In the genomic region with DNA sequence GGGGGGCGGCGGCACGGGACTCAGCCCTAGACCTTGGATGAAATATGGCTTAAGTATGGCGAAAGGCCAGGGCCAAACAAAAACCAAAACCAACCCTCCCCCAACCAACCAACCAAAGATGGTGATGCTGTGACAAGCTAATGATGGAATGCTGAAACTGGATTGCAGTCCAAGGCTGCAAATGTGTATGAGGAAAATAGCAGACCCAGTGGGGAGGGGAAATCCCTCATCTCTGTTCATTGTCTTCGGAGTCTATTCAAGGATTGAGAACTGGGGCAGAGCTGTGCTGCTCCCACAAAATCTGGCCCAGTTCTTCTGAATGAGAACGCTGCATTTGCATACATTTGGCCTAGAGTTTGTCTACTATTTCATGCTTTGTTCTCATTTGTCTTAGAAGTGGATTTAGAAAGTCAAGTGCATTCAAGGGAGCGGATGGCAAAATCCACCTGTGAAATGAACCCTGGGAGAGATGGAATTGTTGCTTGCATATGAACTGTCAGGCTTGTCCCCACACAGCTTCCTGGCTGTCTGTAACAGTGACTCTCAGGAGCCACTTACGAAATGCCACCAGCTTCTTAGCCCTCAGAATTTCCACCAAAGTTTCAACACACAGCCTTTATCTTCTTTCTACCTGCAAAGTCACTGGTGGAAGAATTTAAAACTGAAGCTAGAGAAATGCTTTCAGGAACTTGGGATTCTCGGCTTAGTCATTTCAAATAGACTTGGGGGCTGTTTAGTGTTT, we compare ENCODE assay signal across 10 mouse cellular contexts. TPM values are rescaled to one million over a fixed set of nuclear protein-coding genes. Genes with fewer than 3 reads are reported as not detected.
DNase-seq lines count a peak whose midpoint lies in the region; ATAC-seq lines count a peak whose summit lies in the region.
"Had no signal": no experiment of that assay in that cellular context is flagged by ENCODE, and none has a peak within 500 bp of the region (broad histone marks: within the 10 kb centered on the region; RNA-seq: fewer than 3 reads in every experiment).

No protein-coding gene starts in this region.

- WGBS in intestine, embryonic 14.5 days = 51% methylated on average over 9 of the region's 9 CpGs
- 68% methylated on average over 8 of the region's 9 CpGs for WGBS in intestine, embryonic 16.5 days
- WGBS in neural tube, embryonic 11.5 days = 57% methylated on average over 9 of the region's 9 CpGs
- 51% methylated on average over 9 of the region's 9 CpGs for WGBS in neural tube, embryonic 15.5 days
- 70% methylated on average over 9 of the region's 9 CpGs for WGBS in embryonic facial prominence, embryonic 15.5 days

- no peak overlapping the region for H3K9ac ChIP-seq in intestine, embryonic 14.5 days (ENCODE audit: low read length)
- H3K9ac ChIP-seq in intestine, embryonic 16.5 days (ENCODE audit: low read depth, low read length) = no peak overlapping the region
- no peak overlapping the region for H3K9ac ChIP-seq in neural tube, embryonic 11.5 days (ENCODE audit: low read length)
- H3K9ac ChIP-seq in neural tube, embryonic 15.5 days (replicated peaks) = no peak overlapping the region
- no peak overlapping the region for H3K9ac ChIP-seq in embryonic facial prominence, embryonic 15.5 days

- H3K27me3 ChIP-seq in intestine, embryonic 14.5 days (replicated peaks; ENCODE audit: control insufficient read depth, insufficient read depth, low read length) = 0 out of 2 replicates have a peak, but pooled peaks cover 8% of the 10 kb centered on the region
- peaks cover 6% of the 10 kb centered on the region; the same call in 1 of the 2 replicates for H3K27me3 ChIP-seq in intestine, embryonic 16.5 days (replicated peaks; ENCODE audit: control insufficient read depth, insufficient read depth, low read length)
- H3K27me3 ChIP-seq in neural tube, embryonic 11.5 days (ENCODE audit: control insufficient read depth, insufficient read depth, low read length) = peaks cover 5% of the 10 kb centered on the region; the same call in 1 of the 2 replicates
- peaks cover 16% of the 10 kb centered on the region for H3K27me3 ChIP-seq in neural tube, embryonic 15.5 days (replicated peaks)
- peaks cover 10% of the 10 kb centered on the region; the same call in 1 of the 2 replicates for H3K27me3 ChIP-seq in embryonic facial prominence, embryonic 15.5 days

- no peak overlapping the region for H3K27ac ChIP-seq in intestine, embryonic 14.5 days (ENCODE audit: low read depth)
- no peak overlapping the region for H3K27ac ChIP-seq in intestine, embryonic 16.5 days (ENCODE audit: low read length)
- 0 out of 2 replicates have a peak overlapping the region, but pooled peaks have one; percentile 39 for H3K27ac ChIP-seq in neural tube, embryonic 11.5 days (ENCODE audit: low read depth, low read length)
- no peak overlapping the region for H3K27ac ChIP-seq in neural tube, embryonic 15.5 days (replicated peaks)
- 0 out of 2 replicates have a peak overlapping the region, but pooled peaks have one; percentile 11 for H3K27ac ChIP-seq in embryonic facial prominence, embryonic 15.5 days (replicated peaks)
- H3K27ac ChIP-seq: macrophage; stomach, postnatal 0 days had no signal

- DNase-seq in intestine, embryonic 14.5 days (ENCODE audit: low spot score) = no peak
- no peak for DNase-seq in neural tube, embryonic 11.5 days (ENCODE audit: low spot score)
- DNase-seq in retina, postnatal 7 days (ENCODE audit: low read depth, low spot score) = peak; percentile 0
- DNase-seq in cerebellum, postnatal 14 days = no peak
- no peak for DNase-seq in testis, postnatal 10 days (ENCODE audit: low spot score)

- H3K4me2 ChIP-seq in intestine, embryonic 14.5 days (ENCODE audit: low read length) = peak overlapping the region; percentile 6; the same call in 1 of the 2 replicates
- H3K4me2 ChIP-seq in intestine, embryonic 16.5 days (ENCODE audit: low read depth, low read length) = no peak overlapping the region
- no peak overlapping the region for H3K4me2 ChIP-seq in neural tube, embryonic 11.5 days (ENCODE audit: low read depth)
- no peak overlapping the region; the same call in 1 of the 2 replicates for H3K4me2 ChIP-seq in neural tube, embryonic 15.5 days
- no peak overlapping the region for H3K4me2 ChIP-seq in embryonic facial prominence, embryonic 15.5 days (replicated peaks)

- no peaks in the 10 kb centered on the region for H3K36me3 ChIP-seq in intestine, embryonic 14.5 days (ENCODE audit: control insufficient read depth, insufficient read depth, low read length)
- H3K36me3 ChIP-seq in intestine, embryonic 16.5 days (ENCODE audit: control insufficient read depth, insufficient read depth, low read length) = no peaks in the 10 kb centered on the region
- no peaks in the 10 kb centered on the region for H3K36me3 ChIP-seq in neural tube, embryonic 11.5 days (ENCODE audit: control insufficient read depth, insufficient read depth, low read length)
- H3K36me3 ChIP-seq in neural tube, embryonic 15.5 days = no peaks in the 10 kb centered on the region
- H3K36me3 ChIP-seq in embryonic facial prominence, embryonic 15.5 days = no peaks in the 10 kb centered on the region

- H3K9me3 ChIP-seq in intestine, embryonic 14.5 days (ENCODE audit: control insufficient read depth, low read length) = no peaks in the 10 kb centered on the region
- no peaks in the 10 kb centered on the region for H3K9me3 ChIP-seq in intestine, embryonic 16.5 days (ENCODE audit: control insufficient read depth, low read length)
- no peaks in the 10 kb centered on the region for H3K9me3 ChIP-seq in neural tube, embryonic 11.5 days (ENCODE audit: control insufficient read depth, low read length)
- H3K9me3 ChIP-seq in neural tube, embryonic 15.5 days (replicated peaks) = no peaks in the 10 kb centered on the region; the same call in 1 of the 2 replicates
- no peaks in the 10 kb centered on the region for H3K9me3 ChIP-seq in embryonic facial prominence, embryonic 15.5 days (replicated peaks)

- no peak for ATAC-seq in intestine, embryonic 14.5 days (replicated peaks; ENCODE audit: low FRiP score, low TSS enrichment, low read depth)
- ATAC-seq in intestine, embryonic 16.5 days = no peak
- ATAC-seq in neural tube, embryonic 11.5 days (ENCODE audit: insufficient read depth, low FRiP score, low TSS enrichment) = peak; percentile 71
- ATAC-seq in neural tube, embryonic 15.5 days (ENCODE audit: low FRiP score) = no peak; the same call in 1 of the 2 replicates
- no peak for ATAC-seq in embryonic facial prominence, embryonic 15.5 days (ENCODE audit: insufficient number of reproducible peaks, low FRiP score, low TSS enrichment, low read depth)

- H3K4me3 ChIP-seq in intestine, embryonic 14.5 days (ENCODE audit: low read depth, low read length) = no peak overlapping the region
- H3K4me3 ChIP-seq in intestine, embryonic 16.5 days (ENCODE audit: low read length) = no peak overlapping the region
- no peak overlapping the region for H3K4me3 ChIP-seq in neural tube, embryonic 11.5 days (ENCODE audit: low read depth, low read length)
- no peak overlapping the region for H3K4me3 ChIP-seq in neural tube, embryonic 15.5 days (replicated peaks)
- no peak overlapping the region for H3K4me3 ChIP-seq in embryonic facial prominence, embryonic 15.5 days (replicated peaks)

- 0 out of 2 replicates have a peak, but pooled peaks cover 5% of the 10 kb centered on the region for H3K4me1 ChIP-seq in intestine, embryonic 14.5 days (replicated peaks; ENCODE audit: control insufficient read depth, insufficient read depth, low read length)
- H3K4me1 ChIP-seq in intestine, embryonic 16.5 days (ENCODE audit: control insufficient read depth, insufficient read depth, low read length) = no peaks in the 10 kb centered on the region
- H3K4me1 ChIP-seq in neural tube, embryonic 11.5 days (ENCODE audit: control insufficient read depth, insufficient read depth, low read length) = no peaks in the 10 kb centered on the region
- no peaks in the 10 kb centered on the region; the same call in 1 of the 2 replicates for H3K4me1 ChIP-seq in neural tube, embryonic 15.5 days
- peaks cover 4% of the 10 kb centered on the region; the same call in 1 of the 2 replicates for H3K4me1 ChIP-seq in embryonic facial prominence, embryonic 15.5 days

RNA-seq across cellular contexts. Expression of gene Egfl6, which starts 36.2 kb away (rescaled TPM):
- polyA plus RNA-seq in intestine, embryonic 14.5 days (2014; fragmentation: Nextera tagmentation; extraction: Ambion mirVana) = 4.7 and 5.2 TPM in 2 replicates
- polyA plus RNA-seq in intestine, embryonic 16.5 days (2015; fragmentation: Nextera tagmentation; extraction: Ambion mirVana) = 2.5 and 3.2 TPM in 2 replicates
- polyA plus RNA-seq in neural tube, embryonic 11.5 days (2014; fragmentation: Nextera tagmentation; extraction: Ambion mirVana) = 8.6 and 9.8 TPM in 2 replicates
- polyA plus RNA-seq in neural tube, embryonic 15.5 days (2015; fragmentation: Nextera tagmentation; extraction: Ambion mirVana) = 5.6 and 6.6 TPM in 2 replicates
- 159 and 164 TPM in 2 replicates for polyA plus RNA-seq in embryonic facial prominence, embryonic 15.5 days (2015; fragmentation: Nextera tagmentation; extraction: Ambion mirVana)
- polyA plus RNA-seq: macrophage had no signal

Comparison
In these comparisons a context has a peak if more than half of its experiments do, and no peak if none do; other contexts are left out.
1. H3K27ac ChIP-seq: peak in neural tube, embryonic 11.5 days (single experiment) and embryonic facial prominence, embryonic 15.5 days (single experiment); none in intestine, embryonic 14.5 days (single experiment), intestine, embryonic 16.5 days (single experiment) and neural tube, embryonic 15.5 days (single experiment).
2. RNA of gene Egfl6, which starts 36.2 kb away (polyA plus RNA-seq): 159 to 164 TPM in embryonic facial prominence, embryonic 15.5 days; 8.6 to 9.8 TPM in neural tube, embryonic 11.5 days, 5.6 to 6.6 TPM in neural tube, embryonic 15.5 days, 4.7 to 5.2 TPM in intestine, embryonic 14.5 days and 2.5 to 3.2 TPM in intestine, embryonic 16.5 days; every median in the first group is over 10 times any median in the second.